Mouse (Mus musculus) kidney, adult 18-20 months (tissue): ENCODE data around the gene AC109138.7.

Experiments used
- DNase-seq: peaks from one replicate; pipeline ENCODE4 v3.0.0; 2021

AC109138.7 gene

DNA sequence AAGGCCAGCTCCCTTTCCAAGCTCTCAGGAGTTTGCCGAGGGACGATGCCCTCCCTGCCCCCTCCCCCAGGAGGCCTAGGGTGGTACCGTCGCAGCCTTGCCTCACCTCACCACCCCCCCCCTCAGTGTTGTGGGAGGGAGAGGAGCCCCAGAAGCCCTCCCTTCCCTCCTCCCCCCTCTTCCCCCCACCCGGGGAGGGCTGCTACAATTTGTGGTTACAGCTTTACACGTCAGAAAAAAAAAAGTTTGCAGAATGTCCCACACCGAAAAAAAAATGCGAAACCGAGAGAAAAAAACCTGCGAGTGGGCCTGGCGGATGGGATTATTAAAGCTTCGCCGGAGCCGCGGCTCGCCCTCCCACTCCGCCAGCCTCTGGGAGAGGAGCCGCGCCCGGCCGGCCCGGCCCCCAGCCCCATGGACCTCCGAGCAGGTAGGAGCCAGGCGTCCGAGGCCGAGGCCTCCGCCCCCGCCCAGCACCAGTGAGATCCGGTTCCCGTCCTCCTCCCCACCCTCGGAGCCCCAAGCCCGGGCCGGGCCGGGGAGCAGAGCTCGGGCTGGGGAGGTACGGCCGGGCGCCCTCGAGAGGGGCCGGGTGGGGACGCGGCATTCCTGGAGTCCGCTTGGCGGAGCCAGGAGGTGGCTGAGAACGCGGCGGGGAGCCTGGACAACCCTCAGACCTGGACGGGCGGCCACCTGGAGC lies at the start of gene AC109138.7, which contains the start of gene Clcf1:
Gene AC109138.7 (plus strand): TSS at position 287 of the 700 bp plus-strand sequence.
Gene Clcf1 (plus strand): TSS at position 168 of the 700 bp plus-strand sequence.
- peak; percentile 63 for DNase-seq

DNA sequence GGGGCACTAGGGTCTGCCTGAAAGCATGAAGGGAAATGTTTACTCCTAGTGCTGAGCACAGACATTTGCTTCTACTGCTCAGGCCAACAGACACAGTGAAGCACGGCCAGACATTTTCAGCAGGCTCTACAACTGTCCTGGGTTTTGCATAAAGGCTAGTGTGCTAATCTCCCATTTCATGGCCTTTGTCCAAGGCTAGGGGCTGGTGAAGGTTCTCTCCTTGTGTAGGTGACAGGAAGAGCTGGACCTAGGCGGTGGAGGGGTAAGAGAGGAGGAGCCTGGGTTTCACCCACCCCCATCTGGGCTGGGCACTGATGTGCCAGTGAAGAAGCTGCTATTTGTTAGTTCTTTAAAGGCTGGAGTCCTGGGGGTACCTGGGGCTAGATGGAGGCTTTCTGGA lies 49.4 kb upstream of the AC109138.7 start:
- DNase-seq: no peak

DNA sequence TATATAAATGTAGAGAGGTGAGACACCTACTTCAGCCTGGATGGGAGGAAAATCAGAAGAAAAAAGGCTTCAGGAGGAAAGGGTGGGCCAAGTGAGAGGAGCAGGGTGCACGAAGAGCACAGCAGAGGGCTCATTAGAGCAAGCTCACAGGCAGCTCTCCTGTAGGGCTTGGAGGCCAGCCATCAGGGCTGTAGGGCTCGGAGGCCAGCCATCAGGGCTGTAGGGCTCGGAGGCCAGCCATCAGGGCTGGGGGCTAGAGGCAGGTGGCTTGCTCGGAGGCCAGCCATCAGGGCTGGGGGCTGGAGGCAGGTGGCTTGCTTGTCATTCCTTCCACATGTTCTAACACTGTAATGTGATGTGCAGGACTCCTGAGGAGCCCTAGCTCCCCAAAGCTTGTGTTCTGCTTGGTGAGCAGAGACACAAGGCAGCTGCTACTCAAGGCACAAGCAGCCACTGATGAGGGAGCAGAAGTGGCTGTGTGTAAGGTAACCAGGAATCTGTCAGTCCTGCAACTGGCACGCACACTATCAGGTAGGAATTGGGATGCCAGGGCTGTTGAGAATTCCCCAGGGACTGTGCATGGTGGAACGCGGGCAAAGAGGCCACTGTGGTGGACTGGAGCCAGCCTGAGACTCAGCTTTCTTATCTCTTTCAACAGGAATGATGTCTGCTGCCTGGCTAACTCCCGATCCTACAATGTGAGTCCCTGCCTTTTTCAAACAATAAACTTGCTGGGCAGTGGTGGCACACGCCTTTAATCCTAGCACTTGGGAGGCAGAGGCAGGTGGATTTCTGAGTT lies 47.3 kb upstream of the AC109138.7 start:
- DNase-seq: no peak

DNA sequence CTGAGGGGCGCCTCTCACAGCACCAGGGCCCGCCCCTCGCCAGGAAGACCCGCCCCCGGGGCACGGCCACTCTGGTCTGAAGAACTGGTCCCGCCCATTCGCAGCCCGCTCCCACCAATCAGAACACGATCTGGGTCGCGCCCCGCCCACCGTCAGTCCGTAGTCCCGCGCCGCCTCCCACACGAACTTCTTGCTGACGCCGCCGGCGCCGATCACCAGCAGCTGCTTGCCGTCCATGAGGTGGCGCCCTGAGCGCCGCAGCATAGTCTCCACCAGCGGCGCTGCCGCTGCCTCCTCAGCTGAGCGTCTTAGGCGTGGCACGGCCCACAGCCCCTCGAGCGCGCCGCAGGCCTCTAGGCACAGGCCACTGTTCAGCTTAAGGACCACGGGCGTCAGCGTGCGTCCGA lies 44.8 kb upstream of the AC109138.7 start:
- peak; percentile 100 for DNase-seq

DNA sequence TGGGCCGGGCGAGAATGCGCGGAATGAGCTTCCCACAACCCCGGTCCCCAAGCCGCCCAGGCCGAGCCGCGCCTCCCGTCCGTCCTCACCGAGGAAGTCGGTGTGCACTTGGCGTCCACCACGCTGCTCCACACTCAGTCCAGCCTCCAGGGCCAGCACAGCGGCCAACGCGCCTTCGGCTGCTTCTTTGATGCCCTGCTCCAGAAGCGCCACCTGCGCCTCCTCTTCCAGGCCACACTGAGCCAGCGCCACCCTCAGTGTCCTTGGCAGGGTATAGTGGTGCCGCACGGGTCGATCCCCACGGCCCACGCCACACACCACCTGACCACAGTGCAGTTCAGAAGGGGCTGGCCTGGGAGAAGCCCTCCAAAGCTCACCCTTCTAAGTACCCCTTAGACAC lies 44.3 kb upstream of the AC109138.7 start:
- DNase-seq: no peak

DNA sequence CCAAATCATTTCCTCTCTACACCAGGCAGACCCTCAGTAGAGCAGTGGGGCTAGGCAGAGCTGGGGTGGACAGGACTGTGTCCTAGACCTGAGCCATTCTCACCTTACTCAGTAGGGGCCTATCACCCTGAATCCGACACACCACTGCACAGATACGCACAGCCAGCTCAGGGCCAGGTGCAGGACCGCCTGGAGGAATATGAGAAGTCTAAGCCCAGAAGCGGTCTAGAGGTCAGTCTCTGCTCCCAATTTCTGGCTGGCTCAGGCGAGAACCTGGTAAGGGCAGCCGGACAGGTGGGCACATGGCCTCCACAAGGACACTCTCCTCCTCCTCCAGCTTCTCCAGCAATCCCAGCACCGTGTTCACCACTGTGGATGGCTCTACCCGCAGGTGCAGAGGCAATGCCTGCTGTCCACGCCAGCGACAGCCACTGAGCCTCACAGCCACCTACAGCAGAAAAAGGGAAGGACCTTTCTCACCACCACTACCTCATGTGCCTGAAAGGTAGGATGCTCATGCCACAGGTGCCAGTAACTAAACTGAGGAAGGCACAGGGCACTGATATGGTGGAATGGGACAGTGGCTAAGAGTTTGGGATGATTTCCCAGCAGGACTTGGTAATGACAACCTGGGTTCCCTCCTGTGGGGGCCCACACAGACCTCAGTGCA lies 43.3 kb upstream of the AC109138.7 start:
- no peak for DNase-seq

DNA sequence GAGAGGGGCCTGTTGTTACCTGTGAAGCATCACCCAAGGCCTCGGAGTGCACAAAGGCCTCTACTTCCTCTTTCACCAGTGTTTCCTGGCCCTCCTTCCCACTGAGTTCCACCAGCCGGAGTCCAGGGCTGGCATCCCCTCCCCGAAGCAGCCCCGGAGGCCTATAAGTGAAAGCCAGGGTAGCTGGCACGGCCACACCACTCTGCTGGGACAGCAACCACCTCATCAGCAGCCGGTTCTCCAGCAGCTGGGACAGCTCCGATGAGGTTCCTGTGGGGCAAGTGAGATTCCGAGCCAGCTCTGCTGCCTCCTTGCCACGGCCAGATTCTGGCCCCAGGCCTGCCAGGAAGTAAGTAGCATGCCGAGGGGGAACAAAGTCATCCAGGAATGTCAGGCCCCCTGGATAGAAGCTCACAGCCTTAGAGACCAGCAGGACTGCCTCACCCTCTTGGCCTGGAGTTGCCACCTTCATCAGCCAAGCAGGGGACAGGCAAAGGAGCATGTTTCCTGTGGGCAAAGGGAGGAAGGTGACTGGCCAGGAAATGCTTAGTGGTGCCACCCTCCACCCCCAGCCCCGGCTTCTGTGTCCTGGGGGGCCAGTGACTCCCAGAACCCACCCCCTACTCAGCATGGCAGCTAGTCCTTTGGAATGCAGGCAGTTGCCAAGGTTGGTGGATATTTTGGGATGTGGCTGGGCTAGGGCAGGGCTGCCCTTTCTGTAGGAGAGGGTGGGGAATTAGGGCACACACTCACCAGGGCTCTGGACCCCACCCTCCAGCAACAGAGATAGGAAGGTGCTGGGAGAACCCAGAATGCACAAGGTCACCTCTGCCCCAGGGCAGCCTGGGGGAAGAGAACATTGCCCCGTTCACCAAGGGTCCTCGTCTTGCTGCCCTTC lies 42.5 kb upstream of the AC109138.7 start:
- no peak for DNase-seq

DNA sequence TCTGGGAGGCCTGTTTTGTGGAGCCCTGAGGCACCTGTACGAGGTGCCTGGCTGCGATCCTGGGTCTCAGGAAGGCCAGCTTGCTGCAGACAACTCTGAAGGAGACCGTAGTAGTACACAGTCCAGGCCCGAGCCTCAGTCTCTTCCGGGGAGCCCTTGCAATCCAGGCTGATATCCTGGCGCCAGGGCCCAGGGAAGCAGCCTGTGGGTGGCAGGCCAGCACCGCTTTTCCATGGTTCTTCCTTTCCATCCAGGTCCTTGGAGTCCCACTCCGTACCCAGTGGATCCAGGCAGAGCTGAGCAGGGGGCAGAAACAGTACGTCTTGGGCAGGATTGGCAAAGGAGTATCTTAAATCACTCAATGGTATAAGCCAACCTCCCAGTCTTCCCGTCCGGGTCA lies 41.2 kb upstream of the AC109138.7 start:
- no peak for DNase-seq

DNA sequence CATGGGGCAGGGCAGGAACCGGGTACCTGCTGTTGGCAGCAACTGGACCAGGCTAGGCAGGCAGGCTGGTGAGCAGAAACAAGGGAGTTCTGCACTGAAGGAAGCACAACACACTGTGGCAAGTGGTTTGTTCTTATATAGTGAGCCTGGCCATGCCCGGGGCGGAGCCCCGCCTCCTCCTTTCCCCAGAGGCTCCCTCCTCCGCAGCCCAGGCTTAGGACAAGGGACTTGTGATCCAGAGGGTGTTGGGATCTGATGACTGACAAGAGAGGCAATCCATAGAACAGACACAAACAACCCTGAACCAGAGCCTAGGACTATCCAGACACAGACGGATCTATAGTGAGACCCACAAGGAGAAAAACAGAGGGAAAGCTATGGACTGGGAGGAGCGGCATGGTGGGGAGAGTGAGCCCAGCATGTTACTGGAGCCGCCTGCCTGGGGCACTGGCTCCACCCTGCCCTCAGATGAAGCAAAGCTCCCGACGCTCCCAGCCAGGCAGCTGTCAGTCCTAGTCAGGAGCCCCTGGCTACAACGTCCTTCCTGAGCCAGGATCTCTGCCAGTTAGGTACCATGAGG lies 38.7 kb upstream of the AC109138.7 start, which contains the start of gene Carns1:
Gene Carns1 (minus strand): TSS at position 112 of the 580 bp plus-strand sequence.
- no peak for DNase-seq

DNA sequence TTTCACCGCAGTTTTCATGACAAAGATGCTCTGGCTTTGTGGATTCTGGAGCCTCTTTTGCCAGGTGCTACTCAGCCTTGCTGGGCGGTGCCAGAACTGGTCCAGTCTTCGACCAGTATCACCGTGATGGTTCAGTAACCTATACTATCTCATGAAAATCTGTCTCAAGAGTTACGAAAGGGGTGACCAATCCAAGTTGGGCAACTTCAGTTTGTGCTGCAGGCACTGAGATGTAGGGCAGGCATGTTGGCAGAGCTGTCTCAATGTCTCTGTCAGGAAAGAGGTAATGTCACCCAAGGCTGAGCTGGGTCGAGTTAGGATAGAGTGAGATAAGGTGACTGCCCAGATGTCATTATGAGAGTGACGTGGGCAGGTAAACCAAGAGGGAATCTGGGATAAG lies 33.7 kb upstream of the AC109138.7 start:
- DNase-seq: no peak

DNA sequence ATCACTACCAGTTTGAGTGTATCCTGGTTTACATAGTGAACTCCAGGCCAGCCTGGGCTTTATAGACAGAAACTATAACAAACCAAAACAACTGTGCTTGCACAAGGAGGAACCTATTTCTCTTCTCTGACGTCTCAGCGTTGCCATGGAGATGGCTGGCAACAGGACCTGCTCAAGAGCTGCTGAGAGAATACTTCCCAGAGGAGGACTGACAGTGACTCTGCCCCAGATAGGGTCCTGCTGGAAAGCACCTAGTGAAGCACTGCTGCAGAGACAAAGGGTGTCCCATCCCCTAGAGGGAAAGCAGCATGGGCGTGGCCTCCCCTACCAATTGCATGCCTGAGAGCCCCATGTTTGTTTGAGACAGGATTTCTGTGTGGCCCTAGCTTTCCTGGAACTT lies 32.3 kb upstream of the AC109138.7 start:
- DNase-seq: no peak

DNA sequence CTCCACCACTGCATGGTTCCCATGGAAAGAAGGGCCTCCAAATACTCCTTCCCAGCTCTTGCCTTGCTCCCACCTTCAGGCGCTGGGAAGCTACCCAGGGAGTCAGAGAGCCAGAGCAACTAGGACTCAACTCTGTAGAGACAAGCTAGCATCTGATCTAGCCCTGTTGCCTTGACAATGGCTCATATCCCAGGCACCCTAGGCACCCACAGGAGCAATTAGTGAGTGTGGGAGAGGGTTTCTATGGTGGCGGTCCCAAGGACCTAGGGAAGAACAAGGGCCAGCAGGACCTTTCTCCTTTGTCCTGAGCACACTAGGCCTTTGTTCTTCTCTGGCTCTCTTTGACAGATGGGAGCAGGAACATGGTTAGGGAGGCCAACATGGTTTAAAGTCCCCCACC lies 30.5 kb upstream of the AC109138.7 start:
- no peak for DNase-seq

DNA sequence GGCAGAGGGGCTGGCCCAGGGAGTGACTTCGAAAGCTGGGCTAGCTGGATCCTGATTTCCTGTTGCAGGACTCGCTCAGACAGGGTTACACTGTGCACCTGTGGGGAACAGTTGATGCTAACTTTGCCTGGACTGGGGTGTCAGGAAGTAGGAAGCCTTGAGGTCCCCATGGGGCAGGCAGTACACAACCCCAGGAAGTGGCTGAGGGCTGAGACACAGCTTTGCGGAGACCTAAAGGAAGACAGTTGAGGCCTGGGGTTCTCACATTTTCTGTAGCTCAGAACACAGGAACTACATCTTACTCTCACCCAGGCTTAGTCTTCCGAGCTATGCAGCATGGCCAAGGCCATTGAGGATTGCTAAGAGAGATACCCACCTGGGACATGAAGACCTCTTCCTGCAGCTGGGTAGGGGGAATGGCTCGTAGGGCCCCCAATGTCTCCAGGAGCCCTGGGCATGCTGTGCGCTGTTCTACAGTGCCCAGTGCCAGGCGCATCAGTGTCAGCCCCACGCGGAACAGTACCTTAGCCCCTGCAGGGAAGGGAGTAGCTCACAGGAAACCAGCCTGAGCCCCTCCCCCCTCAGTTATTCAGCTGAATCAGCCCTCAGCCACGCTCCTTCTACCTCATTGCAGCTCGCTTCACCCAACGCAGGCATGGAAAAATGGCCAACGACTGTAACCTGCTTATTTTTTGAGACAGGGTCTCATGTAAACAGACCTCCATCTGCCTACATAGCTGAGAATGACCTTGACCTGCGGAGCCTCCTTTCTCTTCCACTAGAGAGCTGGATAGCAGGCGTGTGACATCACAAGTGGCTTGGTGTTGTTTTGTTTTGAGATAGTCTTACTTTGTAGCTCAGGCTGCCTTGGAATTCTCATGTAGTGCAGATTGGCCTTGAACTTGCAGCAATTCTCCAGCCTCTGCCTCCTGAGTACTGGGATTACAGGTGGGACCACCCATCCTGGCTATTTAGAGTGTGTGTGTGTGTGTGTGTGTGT lies 28.9 kb upstream of the AC109138.7 start:
- DNase-seq: no peak

DNA sequence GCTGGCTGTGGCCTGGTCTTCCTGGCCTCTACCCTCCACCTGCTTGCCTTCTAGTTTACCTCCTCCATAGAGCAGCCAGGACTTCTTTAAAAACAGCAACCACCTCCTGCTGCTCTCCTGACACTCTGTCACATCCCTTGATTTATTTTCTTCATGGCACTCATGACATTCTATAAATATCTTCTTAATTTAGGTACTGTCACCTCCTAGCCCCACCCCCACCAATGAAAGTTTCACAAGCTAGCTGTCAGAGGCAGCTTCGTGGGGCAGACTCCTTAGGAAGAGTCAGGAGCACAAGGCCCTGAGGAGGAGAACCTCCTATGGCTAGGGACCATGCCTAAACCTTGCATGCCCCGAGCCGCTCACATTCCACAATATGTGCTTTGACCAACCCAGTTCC lies 26.9 kb upstream of the AC109138.7 start:
- no peak for DNase-seq

DNA sequence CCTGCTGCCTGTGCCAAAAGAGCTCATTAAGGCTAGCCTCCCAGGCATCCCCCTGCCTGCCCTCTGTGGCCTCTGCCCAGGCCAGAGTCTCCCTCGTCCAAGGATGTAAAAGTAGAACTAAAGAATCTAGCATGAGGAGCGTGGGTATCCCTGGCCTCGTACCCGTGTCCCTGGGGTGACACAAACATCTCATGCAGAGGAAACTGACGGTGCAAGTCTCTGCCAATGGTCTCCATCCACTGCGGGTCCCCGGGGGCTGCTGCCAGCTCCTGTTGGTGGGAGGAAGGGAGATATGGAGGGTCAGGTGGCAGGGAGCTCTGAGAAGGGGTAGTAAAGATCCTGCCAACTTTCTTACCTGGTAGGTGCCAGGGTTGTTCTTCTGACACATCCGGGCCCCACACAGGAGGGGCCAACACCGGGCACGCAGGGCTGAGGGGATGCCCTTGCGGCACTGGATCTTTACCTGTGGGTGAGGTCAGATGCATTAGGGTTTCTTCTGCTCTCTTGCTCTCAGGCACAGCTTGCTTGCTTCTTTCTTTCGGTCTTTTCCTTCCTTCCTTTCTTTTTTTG lies 25.0 kb upstream of the AC109138.7 start:
- no peak for DNase-seq

DNA sequence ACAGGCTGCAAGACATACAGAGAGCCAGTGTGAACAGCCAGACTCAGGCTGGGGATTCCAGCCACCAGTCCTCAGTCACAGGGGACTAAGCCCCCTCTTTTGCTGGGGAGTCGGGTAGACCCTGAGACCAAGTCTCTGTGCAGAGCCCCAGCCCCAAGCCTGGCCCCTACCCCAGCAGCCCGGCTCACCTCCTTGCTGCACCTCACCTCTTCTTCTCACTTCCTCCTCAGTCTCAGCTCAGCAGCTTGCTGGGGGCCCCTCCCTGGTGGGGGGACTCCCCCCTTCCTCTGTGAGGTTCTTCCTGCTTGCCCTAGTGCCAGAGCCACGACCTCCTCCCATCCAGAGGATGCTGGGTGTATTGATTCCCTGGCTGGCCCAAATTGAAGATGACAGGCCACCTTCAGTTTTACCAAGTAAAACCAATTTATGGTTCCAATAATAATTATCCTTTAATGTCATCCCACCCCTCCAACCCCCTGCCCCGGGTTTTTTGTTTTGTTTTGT lies 23.3 kb upstream of the AC109138.7 start, which contains the start of gene Tbc1d10c:
Gene Tbc1d10c (minus strand): TSS at position 454 of the 504 bp plus-strand sequence.
- DNase-seq: no peak

DNA sequence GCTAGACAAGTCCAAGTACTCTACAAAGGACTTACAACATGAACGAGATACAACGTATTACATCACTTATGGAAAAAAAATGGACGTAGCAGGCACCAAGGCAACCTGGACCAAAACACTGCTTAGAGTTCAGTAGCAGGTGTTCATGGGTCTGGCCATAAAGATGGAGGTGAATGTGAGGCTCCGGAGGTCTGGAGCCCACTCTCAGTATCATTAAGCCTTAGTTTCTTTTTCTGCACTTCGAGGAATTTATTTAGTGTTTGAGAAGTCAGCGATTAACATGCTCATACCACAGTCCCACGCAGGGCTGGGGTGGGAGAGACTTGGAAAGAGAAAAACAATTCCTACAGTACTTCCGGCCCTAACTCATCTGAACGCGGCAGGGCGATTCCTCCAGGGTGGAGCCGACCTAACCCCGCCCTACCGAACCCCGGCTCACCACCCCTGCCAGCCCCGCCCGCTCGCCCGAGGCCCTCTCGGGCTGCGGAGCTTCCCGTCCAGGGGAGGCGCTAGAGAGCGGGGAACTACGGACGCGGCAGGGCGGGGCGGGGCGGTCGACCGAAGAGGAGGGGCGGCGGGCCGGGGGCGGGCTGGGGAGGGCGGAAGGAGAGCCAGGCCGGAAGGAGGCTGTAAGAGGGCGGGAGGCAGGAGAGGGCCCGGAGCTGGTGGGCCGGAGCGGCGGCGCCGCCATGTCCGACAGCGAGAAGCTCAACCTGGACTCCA lies 22.5 kb upstream of the AC109138.7 start, which contains the start of gene Ppp1ca:
Gene Ppp1ca (plus strand): TSS at position 538 of the 723 bp plus-strand sequence.
- DNase-seq: peak; percentile 95

DNA sequence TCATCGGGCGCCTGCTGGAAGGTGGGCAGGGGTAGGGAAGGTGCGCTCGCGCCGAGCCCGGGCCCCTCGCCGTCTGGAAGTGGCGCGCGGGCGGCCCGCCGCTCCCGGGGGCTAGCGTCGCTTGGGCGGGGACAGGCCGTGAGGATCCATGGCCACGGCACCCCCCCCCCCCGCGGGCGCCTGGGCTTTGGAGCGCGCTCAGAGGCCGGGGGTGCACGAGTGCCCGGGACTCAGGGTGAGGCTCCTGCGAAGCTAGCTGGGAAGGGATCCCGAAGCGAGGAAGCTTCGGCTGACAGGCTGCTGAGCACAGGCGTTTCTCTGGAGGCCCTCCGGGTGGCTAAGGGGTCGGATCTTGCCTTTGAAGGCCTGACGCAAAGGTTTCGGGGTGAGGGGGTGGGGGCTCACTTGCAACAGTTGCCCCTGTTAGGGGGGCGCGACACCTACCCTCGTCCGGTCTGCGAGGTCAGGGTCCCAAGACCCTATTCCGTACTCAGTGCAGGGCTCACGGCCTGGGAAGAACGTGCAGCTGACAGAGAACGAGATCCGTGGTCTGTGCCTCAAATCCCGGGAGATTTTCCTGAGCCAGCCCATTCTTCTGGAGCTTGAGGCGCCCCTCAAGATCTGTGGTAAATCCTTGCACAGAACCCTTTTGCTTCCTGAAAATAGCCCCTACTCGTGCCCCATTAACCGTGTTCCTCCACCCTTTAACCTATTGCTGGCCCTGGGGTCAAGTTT lies 21.7 kb upstream of the AC109138.7 start:
- DNase-seq: no peak

DNA sequence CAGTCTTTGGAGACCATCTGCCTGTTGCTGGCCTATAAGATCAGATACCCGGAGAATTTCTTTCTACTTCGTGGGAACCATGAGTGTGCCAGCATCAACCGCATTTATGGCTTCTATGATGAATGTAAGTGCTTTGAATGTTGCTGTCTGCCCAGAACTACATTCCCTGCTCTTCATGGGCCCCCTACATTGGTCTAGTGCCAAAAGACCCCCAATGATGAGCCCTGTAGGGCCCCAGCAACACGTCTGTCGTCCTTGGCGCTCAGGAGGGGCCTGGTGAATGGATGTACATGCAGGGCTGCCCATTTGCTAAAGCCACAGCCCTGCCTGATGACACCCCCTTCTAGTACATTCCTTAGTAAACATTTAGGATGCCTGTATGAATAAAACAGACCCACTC lies 21.0 kb upstream of the AC109138.7 start:
- no peak for DNase-seq
